Mouse (Mus musculus) left cerebral cortex, postnatal 14 days (tissue): ENCODE results near the gene Serpina7. TPM values are rescaled to one million over a fixed set of nuclear protein-coding genes. Genes with fewer than 3 reads are reported as not detected.

Source experiments
- DNase-seq, 2 experiments: peaks; one replicate each; pipeline ENCODE4 v3.0.0; 2021 to 2022; ENCODE audit warnings: low spot score in 2 of 2, mixed read lengths in 1 of 2
- intact Hi-C: fragments of 180-260 bp; cut with DNase I; formaldehyde crosslinking; loops from one replicate; pipeline ENCODE4 v1.15.1; 2025
- long read RNA-seq, 2 experiments: library from polyadenylated mRNA; stranded (forward); transcript quantifications; one replicate each; pipeline ENCODE4 v2.0.0; 2021
- total RNA-seq, 2 experiments: library from RNA; stranded (reverse); gene quantifications; 2 replicates each; pipeline ENCODE4 v1.2.3; 2021

Serpina7 gene
- not detected for total RNA-seq
- long read RNA-seq, experiment 1: 0 reads
- long read RNA-seq, experiment 2: 0 reads

GRCm38 (mm10) chrX:139085077-139085476 is at the start of gene Serpina7:
Serpina7 (minus strand) TSS chrX:139085236.
- intact Hi-C loops: no loop called here
- DNase-seq: no peak

DNA sequence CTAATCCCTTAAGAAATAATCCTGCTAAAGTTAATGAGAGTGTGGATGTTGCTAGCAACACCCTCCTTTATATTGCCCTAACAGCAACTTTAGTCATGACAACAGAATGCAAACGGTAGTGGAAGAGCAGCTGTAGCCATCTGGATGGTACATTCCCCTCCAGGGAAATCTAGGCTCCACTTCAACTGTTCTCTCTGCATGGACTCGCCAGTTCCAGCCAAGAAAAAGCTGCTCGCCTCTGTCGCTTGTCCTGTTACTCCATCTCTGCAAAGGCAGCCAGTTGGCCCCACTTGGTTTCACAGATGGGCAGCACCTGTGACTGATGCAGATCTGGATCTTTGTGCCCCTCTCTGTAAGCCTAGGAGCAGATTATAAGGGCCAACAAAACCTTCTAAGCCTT is 49.0 kb upstream of the Serpina7 start:
- intact Hi-C loops: no loop called here
- no peak for DNase-seq

- DNase-seq: no peak
- intact Hi-C loops: no loop called here
Observed at GRCm38 (mm10) chrX:139097197-139097596, 12.2 kb upstream of the Serpina7 start.

DNA sequence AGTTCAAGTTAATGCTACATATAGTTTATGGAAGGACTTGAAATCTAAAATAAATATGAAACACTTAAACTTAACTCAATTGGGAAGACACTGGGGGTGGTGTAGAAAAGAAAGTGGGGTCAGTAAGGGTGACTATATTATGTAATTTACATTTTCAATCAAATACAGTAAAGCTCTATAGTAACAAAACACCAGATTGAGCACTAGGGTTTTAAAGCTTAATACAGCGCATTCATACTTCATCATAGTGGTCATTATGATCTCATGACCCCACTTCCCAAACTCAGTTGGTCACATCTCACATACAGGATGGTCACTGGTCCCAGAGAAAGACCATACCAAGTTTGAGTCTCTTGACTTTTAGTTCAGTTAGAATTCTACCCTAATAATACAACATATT is 907 bp upstream of the Serpina7 start, which contains the start of gene 4930513O06Rik:
4930513O06Rik (plus strand) TSS at position 301 of the 400 bp plus-strand sequence.
- no peak for DNase-seq
- intact Hi-C loops: no loop called here

- intact Hi-C loops: no loop called here
Observed at GRCm38 (mm10) chrX:139078493-139078892, 6.5 kb downstream of the Serpina7 start.

GRCm38 (mm10) chrX:139064078-139064477 is 21.0 kb downstream of the Serpina7 start:
- intact Hi-C loops: no loop called here
- DNase-seq: no peak

More at GRCm38 (mm10) chrX:139078493-139078892, 6.5 kb downstream of the Serpina7 start:
- DNase-seq: no peak

DNA sequence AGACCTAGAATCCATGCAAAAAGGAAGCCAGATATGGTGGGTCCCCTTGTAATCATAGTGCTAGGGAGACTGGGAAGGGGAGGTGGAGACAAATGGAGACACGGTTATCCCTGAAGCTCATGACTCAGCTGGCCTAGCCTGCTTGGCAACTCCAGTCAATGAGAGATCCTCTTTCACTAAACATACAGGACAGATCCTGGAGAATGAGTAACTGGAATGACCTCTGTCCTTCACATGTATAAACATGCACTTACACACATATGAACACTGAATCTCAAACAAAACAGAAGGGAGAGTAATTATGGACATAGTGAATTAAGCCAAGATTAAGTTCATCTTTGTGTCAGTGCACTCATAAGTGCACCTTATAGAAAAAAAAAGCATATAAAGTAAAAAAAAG is 31.9 kb downstream of the Serpina7 start:
- DNase-seq: no peak
- intact Hi-C loops: no loop called here

DNA sequence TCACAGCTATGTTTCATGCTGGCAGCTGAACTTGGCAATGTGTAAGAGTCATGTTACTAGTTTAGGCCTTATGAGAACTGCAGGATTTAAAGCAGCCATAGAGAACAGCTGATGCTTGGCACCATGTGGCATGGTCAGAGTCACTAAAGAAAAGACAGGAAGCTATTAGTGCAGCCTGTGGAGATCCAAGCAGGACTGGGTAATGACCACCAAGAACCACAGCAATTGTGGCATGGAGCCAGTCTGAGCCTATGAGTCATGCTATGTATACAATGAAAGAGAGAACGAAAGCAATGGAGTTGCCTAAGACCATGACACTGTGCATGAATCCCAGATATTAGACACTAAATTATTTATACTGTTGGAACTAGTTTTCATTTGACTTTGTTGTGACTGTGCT is 33.1 kb downstream of the Serpina7 start:
- intact Hi-C loops: no loop called here

DNA sequence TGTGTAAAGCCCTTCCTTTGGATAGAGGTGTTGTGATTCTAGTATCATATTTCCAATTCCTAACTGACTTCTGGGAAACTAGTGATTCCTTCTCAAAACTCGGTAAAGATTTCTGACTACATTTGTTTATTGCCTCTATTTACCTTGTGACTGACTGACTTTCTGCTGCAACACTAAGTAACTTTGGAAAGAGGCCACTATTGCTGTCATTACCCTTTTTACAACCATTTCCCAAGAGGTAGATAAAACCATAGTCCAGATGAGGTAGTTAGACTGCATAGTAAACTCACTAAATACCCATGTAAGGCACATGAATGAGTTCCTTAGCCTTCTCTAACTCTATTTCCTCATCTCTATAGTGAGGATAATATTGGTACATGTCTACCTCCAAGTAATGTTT is 43.9 kb downstream of the Serpina7 start:
- intact Hi-C loops: no loop called here
- DNase-seq: no peak

More for the DNA sequence above, 33.1 kb downstream of the Serpina7 start:
- no peak for DNase-seq

DNA sequence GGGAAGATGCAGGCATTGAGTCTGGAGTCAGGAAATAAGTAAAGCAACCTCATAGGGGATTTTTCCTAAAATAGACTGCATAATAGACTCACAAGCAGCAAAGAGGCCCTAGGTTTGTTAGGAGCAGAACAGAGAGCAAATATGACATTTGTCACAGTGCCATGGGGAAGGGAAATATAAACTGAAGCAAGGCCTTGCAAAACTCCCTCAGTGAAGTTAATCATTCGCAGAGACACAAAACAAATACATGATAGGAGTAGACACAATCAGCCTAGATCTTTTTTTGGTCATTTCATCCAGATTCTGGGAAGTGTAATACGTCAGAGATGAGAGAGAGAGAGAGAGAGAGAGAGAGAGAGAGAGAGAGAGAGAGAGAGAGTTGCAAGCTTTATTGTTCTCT is 45.7 kb downstream of the Serpina7 start:
- intact Hi-C loops: no loop called here

GRCm38 (mm10) chrX:139037666-139038065 is 47.4 kb downstream of the Serpina7 start:
- no peak for DNase-seq
- intact Hi-C loops: no loop called here

More for the DNA sequence above, 45.7 kb downstream of the Serpina7 start:
- no peak for DNase-seq

Other genes with a start within 250 kb of the Serpina7 start
- gene Nrk, start 170.8 kb downstream of the Serpina7 start, total RNA-seq: under 1 TPM; 0.13 to 0.15 TPM
- not detected for gene 4930513O06Rik, start 1.0 kb upstream of the Serpina7 start, total RNA-seq
- gene 4933428M09Rik, start 94.0 kb upstream of the Serpina7 start, total RNA-seq: not detected
- 1 to 10 TPM; 3.1 to 3.2 TPM for gene Mum1l1, start 124.8 kb upstream of the Serpina7 start, total RNA-seq
- not detected for gene Trap1a, start 248.4 kb upstream of the Serpina7 start, total RNA-seq